Mouse (Mus musculus): ENCODE measurements around the gene Ap1b1. TPM values are rescaled to one million over a fixed set of nuclear protein-coding genes. Genes with fewer than 3 reads are reported as not detected.
A peak's percentile ranks its signal among the peaks of the same experiment; 100 is the strongest.

The Ap1b1 gene
- polyA plus RNA-seq, 1 experiment = 162 TPM

DNA sequence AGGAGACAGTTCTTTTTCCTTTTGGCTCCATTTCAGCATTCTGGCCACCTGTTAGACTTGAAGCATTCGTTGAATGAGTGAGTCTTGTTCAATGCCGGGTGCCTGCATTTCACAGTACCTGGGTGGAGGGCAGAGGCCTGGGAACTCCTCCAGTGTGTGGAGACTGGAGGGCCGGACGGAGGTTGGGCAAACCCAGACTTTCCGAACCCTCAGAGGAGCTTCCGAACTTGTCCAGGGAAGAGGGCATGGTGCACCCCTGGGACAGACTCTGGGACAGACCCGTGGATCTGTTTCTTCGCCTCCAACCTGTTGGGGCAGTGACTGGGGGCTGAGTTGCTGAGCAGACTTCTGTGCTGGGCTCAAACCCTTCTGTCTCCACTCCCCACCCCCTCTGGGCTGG is 70.4 kb downstream of the Ap1b1 start:
- TF ChIP-seq POLR2A (IDR thresholded peaks at IDR 0.05; ENCODE audit: extremely low read depth, insufficient read depth, low read length) (no peak), CTCF (IDR thresholded peaks at IDR 0.05; ENCODE audit: extremely low read depth, insufficient read depth, low read length) (no peak)
- Histone ChIP-seq H3K4me1 (ENCODE audit: control insufficient read depth, insufficient read depth, low read length) (no peaks in the 10 kb centered on the region; the same call in 1 of the 2 replicates), H3K4me3 (ENCODE audit: insufficient read depth, low read length) (peak overlapping the region; percentile 77; the same call in 1 of the 2 replicates), H3K27ac (ENCODE audit: insufficient read depth, low read length) (no peak overlapping the region)

DNA sequence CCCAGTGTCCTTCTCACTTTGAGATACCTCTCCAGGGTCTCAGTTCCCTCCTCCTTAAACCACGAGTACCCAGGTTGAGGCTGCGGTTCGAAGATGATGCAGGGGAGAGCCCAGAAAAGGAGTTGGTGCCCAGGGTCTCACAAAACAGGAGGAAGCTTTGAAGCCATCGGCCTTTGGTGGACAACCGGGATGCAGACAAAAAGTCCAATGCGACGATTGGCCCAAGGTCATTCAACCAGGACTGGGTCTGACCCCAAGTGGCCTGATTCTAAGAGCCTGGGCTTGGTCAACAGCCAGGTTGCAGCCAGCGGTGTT is 70.9 kb downstream of the Ap1b1 start:
- no peaks in the 10 kb centered on the region; the same call in 1 of the 2 replicates for H3K4me1 ChIP-seq (ENCODE audit: control insufficient read depth, insufficient read depth, low read length)
- peak overlapping the region; percentile 52 for H3K27ac ChIP-seq (ENCODE audit: insufficient read depth, low read length)
- TF ChIP-seq POLR2A (IDR thresholded peaks at IDR 0.05; ENCODE audit: extremely low read depth, insufficient read depth, low read length) = no peak
- TF ChIP-seq CTCF (IDR thresholded peaks at IDR 0.05; ENCODE audit: extremely low read depth, insufficient read depth, low read length) = no peak
- peak overlapping the region; percentile 77 for H3K4me3 ChIP-seq (ENCODE audit: insufficient read depth, low read length)

DNA sequence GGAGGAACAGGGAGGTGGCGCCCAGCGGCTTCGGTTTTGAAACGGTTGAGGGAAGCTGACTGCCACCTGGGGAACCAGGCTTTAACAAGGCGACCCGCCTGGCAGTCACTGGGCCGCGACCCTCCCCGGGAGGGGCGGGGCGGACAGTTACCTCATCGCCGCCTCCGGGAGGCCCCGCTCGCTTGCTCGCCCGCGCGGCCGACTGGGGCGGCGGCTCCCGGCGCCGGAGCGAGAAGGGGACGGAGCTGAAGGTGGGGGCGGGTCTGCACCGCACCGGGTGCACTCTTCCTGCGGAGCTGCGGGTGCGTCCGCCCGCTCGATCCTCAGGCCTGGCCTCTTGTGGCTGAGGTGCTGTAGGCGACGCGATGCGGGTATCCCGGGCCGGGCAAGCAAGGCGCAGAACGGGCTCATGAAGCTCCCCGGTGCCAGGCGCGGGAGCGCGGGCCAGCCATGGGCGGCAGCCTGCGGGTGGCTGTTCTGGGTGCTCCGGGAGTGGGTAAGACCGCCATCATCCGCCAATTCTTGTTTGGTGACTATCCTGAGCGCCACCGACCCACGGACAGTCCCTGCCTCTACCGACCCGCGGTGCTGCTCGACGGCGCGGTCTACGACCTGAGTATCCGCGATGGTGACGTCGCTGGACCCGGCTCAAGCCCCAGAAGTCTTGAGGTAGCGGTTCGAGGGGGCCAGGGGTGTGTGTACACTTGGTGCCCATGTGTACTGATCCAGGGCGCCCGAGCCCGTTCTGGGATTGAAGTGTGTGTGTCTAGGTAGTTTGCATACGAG is 71.4 kb downstream of the Ap1b1 start, which contains the start of gene Rasl10a:
TSS of gene Rasl10a (plus strand) at position 273 of the 786 bp plus-strand sequence.
- Histone ChIP-seq H3K4me3 (ENCODE audit: insufficient read depth, low read length) (peak within 1 kb of the TSS; percentile 77), H3K27ac (ENCODE audit: insufficient read depth, low read length) (peak within 1 kb of the TSS; percentile 66), H3K4me1 (ENCODE audit: control insufficient read depth, insufficient read depth, low read length) (no peaks in the 10 kb centered on the region; the same call in 1 of the 2 replicates)

DNA sequence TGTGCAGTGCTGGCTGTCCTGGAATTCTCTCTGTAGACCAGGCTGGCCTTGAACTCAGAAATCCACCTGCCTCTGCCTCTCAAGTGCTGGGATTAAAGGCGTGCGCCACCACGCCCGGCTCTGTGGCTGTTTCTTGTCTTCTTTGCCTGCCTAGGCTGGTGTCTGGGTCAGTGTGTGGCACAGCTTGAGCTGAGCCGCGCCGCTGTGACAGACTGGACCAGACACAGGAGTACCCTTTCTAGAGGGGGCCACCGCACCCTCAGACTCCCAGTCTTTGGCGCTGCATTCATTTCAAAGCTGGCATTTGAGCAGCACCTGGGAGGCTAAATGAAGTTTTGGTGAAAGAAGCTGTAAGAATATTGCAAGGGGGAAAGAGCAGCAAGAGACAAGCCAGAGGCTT is 72.2 kb downstream of the Ap1b1 start:
- Histone ChIP-seq H3K4me1 (ENCODE audit: control insufficient read depth, insufficient read depth, low read length) (no peaks in the 10 kb centered on the region; the same call in 1 of the 2 replicates), H3K27ac (ENCODE audit: insufficient read depth, low read length) (no peak overlapping the region), H3K4me3 (ENCODE audit: insufficient read depth, low read length) (peak overlapping the region; percentile 77)
- TF ChIP-seq CTCF (IDR thresholded peaks at IDR 0.05; ENCODE audit: extremely low read depth, insufficient read depth, low read length) (no peak), POLR2A (IDR thresholded peaks at IDR 0.05; ENCODE audit: extremely low read depth, insufficient read depth, low read length) (no peak)

More for the DNA sequence above, 71.4 kb downstream of the Ap1b1 start, which contains the start of gene Rasl10a:
- TF ChIP-seq CTCF (IDR thresholded peaks at IDR 0.05; ENCODE audit: extremely low read depth, insufficient read depth, low read length) = no peak
- TF ChIP-seq POLR2A (IDR thresholded peaks at IDR 0.05; ENCODE audit: extremely low read depth, insufficient read depth, low read length) = no peak

DNA sequence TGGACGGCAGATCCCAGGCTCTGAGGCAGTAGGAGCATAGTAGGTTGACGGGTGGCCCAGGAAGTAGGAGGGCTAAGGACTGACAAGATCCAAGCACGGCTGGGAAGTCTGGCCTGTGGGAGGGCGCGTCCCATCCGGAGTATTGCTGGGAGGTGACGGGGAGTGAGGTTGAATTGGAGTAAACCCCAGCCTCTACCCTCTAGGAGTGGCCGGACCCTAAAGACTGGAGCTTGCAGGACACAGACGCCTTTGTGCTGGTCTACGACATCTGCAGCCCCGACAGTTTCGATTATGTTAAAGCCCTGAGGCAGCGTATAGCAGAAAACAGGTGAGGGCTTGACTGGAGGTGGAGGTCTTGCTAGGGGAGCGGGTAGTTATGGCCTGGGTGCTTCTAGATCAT is 72.6 kb downstream of the Ap1b1 start:
- peak overlapping the region; percentile 77 for H3K4me3 ChIP-seq (ENCODE audit: insufficient read depth, low read length)
- H3K4me1 ChIP-seq (ENCODE audit: control insufficient read depth, insufficient read depth, low read length) = no peaks in the 10 kb centered on the region; the same call in 1 of the 2 replicates
- TF ChIP-seq POLR2A (IDR thresholded peaks at IDR 0.05; ENCODE audit: extremely low read depth, insufficient read depth, low read length) (0 out of 2 replicates have a peak, but pooled peaks have one; percentile 9), CTCF (IDR thresholded peaks at IDR 0.05; ENCODE audit: extremely low read depth, insufficient read depth, low read length) (no peak)
- H3K27ac ChIP-seq (ENCODE audit: insufficient read depth, low read length) = no peak overlapping the region

DNA sequence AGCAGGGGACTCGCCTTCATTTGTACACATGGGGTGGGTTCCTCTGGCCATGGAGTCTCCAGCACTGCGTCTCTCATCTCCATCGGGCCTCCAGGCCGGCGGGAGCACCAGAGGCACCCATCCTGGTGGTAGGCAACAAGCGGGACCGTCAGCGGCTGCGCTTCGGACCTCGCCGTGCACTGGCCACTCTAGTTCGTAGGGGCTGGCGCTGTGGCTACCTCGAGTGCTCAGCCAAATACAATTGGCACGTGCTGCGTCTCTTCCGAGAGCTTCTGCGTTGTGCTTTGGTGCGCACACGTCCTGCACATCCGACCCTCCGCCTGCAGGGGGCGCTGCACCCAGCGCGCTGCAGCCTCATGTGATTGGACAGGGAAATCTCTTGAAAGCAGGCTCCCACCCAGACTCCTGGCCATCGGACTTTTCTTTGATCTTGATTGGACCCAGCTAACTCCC is 73.1 kb downstream of the Ap1b1 start:
- peak; percentile 56; the same call in 1 of the 2 replicates for TF ChIP-seq POLR2A (IDR thresholded peaks at IDR 0.05; ENCODE audit: extremely low read depth, insufficient read depth, low read length)
- peak; percentile 79 for TF ChIP-seq CTCF (IDR thresholded peaks at IDR 0.05; ENCODE audit: extremely low read depth, insufficient read depth, low read length)
- Histone ChIP-seq H3K4me1 (ENCODE audit: control insufficient read depth, insufficient read depth, low read length) (no peaks in the 10 kb centered on the region; the same call in 1 of the 2 replicates), H3K4me3 (ENCODE audit: insufficient read depth, low read length) (peak overlapping the region; percentile 77; the same call in 1 of the 2 replicates), H3K27ac (ENCODE audit: insufficient read depth, low read length) (no peak overlapping the region)

DNA sequence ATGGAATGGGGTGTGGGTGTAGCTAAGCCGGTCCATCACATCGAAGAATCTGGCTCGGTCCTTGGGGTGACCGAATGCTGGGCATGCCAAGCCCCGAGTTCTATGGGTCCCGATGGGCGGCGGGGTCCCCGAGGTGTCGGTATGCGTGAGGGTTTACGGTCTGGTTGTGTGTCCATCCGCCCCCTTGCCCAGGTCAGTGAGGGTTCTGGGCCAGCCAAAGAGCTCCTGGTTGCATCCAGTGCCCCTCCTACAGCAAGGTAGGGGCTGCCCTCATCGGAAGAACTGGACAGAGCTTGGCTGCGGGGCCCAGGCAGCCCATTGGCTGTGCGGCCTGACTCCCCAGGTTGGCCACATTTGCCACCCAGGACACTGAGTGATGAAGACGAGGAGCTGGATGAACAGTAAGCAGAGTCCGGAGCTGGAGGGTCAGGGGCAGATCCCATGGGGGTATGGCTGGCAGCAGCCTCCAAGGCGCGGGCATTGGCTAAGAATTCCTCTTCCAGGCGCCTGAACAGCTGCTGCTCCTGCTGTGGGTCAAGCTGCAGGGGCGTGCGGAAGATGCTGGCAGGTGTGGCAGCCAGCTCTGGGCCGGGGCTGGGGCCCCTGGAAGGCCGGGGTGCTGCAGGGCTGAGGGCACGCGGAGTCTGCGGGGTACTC is 74.3 kb downstream of the Ap1b1 start:
- no peaks in the 10 kb centered on the region; the same call in 1 of the 2 replicates for H3K4me1 ChIP-seq (ENCODE audit: control insufficient read depth, insufficient read depth, low read length)
- no peak for TF ChIP-seq CTCF (IDR thresholded peaks at IDR 0.05; ENCODE audit: extremely low read depth, insufficient read depth, low read length)
- TF ChIP-seq POLR2A (IDR thresholded peaks at IDR 0.05; ENCODE audit: extremely low read depth, insufficient read depth, low read length) = 0 out of 2 replicates have a peak, but pooled peaks have one; percentile 12
- H3K4me3 ChIP-seq (ENCODE audit: insufficient read depth, low read length) = 0 out of 2 replicates have a peak overlapping the region, but pooled peaks have one; percentile 5
- peak overlapping the region; percentile 46 for H3K27ac ChIP-seq (ENCODE audit: insufficient read depth, low read length)

DNA sequence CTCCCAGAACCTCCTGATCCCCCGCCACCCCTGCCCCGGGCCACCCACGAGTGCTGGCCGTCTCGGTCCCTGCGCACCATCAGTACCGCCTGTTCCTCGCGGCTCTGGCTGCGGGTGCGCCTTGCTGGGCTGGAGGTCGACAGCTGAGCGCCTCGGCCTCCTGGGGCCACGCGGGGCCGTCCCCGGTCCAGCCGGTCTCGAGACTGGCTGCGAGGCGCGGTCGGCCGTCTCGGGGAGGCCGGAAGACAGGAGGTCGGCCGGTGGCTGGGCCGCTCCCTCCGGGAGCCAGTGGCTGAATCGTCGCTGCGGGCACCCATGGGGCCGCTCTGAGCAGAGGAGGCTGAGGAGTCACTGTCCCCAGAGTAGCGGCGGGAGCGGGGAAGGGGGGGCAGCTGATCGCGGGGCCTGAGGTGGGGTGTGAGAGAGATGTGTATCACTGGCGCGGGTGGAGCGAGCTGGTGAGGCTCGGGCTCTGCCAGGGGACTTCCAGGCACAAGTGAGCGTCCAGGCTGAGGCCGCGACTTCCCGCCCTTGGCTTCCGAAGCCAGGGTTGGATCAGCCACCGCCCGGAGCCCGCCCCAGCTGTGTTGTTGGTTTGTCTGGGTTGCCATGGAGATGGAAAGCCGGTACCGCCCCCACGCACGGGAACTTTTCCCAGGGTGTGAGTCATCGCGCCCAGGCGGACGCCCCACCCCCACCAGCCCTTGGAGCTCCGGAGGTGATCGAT is 75.0 kb downstream of the Ap1b1 start:
- peak overlapping the region; percentile 45; the same call in 1 of the 2 replicates for H3K4me3 ChIP-seq (ENCODE audit: insufficient read depth, low read length)
- H3K4me1 ChIP-seq (ENCODE audit: control insufficient read depth, insufficient read depth, low read length) = no peaks in the 10 kb centered on the region; the same call in 1 of the 2 replicates
- no peak for TF ChIP-seq CTCF (IDR thresholded peaks at IDR 0.05; ENCODE audit: extremely low read depth, insufficient read depth, low read length)
- no peak for TF ChIP-seq POLR2A (IDR thresholded peaks at IDR 0.05; ENCODE audit: extremely low read depth, insufficient read depth, low read length)
- peak overlapping the region; percentile 46 for H3K27ac ChIP-seq (ENCODE audit: insufficient read depth, low read length)

DNA sequence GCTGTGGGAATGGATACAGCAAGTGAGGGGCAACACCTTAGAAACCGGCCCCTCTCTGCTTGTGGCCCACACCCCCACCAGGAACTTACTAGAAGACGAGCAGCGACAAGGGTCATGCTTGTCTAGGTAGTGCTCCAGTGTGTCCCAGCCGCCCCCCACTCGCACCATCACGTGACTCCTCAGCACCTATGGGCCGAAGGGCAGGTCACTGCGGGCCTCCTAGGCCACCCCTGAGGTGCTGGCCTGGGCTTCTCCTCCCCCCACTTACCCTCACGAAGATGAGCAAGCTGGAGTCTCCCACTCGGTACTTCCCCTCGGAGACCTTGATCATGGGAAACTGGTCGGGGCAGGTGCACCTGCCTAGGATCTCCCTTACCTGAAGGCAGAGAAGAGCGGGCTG is 75.7 kb downstream of the Ap1b1 start:
- H3K27ac ChIP-seq (ENCODE audit: insufficient read depth, low read length) = 0 out of 2 replicates have a peak overlapping the region, but pooled peaks have one; percentile 4

More for the DNA sequence above, 75.7 kb downstream of the Ap1b1 start:
- Histone ChIP-seq H3K4me3 (ENCODE audit: insufficient read depth, low read length) (peak overlapping the region; percentile 45; the same call in 1 of the 2 replicates), H3K4me1 (ENCODE audit: control insufficient read depth, insufficient read depth, low read length) (no peaks in the 10 kb centered on the region; the same call in 1 of the 2 replicates)
- TF ChIP-seq POLR2A (IDR thresholded peaks at IDR 0.05; ENCODE audit: extremely low read depth, insufficient read depth, low read length) (0 out of 2 replicates have a peak, but pooled peaks have one; percentile 7), CTCF (IDR thresholded peaks at IDR 0.05; ENCODE audit: extremely low read depth, insufficient read depth, low read length) (no peak)
